Mouse (Mus musculus) liver, adult 2 months (tissue): ENCODE data around the gene Foxp1. TPM values are rescaled to one million over a fixed set of nuclear protein-coding genes. Genes with fewer than 3 reads are reported as not detected.

ENCODE experiments used
- DNase-seq: peaks from one replicate; pipeline ENCODE4 v3.0.0-alpha.2; 2011; ENCODE audit warnings: low read depth, low spot score; ENCODE audit errors: extremely low read depth
- H3K27ac ChIP-seq: fragments of 200-500 bp; replicated peaks from 2 replicates; pipeline ENCODE4 v1.5.1; 2012; ENCODE audit warnings: low read depth, mild to moderate bottlenecking, control low read depth, inconsistent platforms, low read length; ENCODE audit not compliant: insufficient read depth
- H3K27me3 ChIP-seq: fragments of 200-500 bp; 2 replicates; pipeline ENCODE4 v1.6.1; 2012; ENCODE audit warnings: mild to moderate bottlenecking, moderate library complexity, low read length, inconsistent platforms; ENCODE audit not compliant: control insufficient read depth, insufficient read depth
- H3K36me3 ChIP-seq: fragments of 200-500 bp; 2 replicates; pipeline ENCODE4 v1.6.1; 2012; ENCODE audit warnings: low read length, inconsistent platforms; ENCODE audit not compliant: control insufficient read depth, insufficient read depth
- H3K4me1 ChIP-seq: fragments of 200-500 bp; 2 replicates; pipeline ENCODE4 v1.6.1; 2011; ENCODE audit warnings: low read length; ENCODE audit not compliant: control insufficient read depth, insufficient read depth
- H3K4me3 ChIP-seq: fragments of 200-500 bp; 2 replicates; pipeline ENCODE4 v1.5.1; 2011; ENCODE audit warnings: low read depth, mild to moderate bottlenecking, control low read depth, low read length, moderate library complexity; ENCODE audit not compliant: insufficient read depth
- H3K79me2 ChIP-seq: fragments of 200-500 bp; 2 replicates; pipeline ENCODE4 v1.6.1; 2012; ENCODE audit warnings: inconsistent platforms, mild to moderate bottlenecking, low read length, moderate library complexity; ENCODE audit not compliant: control insufficient read depth, insufficient read depth
- H3K9ac ChIP-seq: fragments of 200-500 bp; 2 replicates; pipeline ENCODE4 v1.6.1; 2012; ENCODE audit warnings: low read depth, mild to moderate bottlenecking, control low read depth, inconsistent platforms, low read length
- CTCF ChIP-seq: fragments of 200-500 bp; IDR thresholded peaks from 2 replicates; pipeline ENCODE4 v1.5.1; 2011; ENCODE audit warnings: low read depth, low read length, control low read depth
- POLR2A ChIP-seq: fragments of 200-500 bp; IDR thresholded peaks from 2 replicates; pipeline ENCODE4 v1.6.1; 2011; ENCODE audit warnings: low read length, control low read depth; ENCODE audit not compliant: insufficient read depth; ENCODE audit errors: extremely low read depth
- whole genome bisulfite sequencing: fragments of 180-500 bp; shearing (Covaris S2); methylation state at CpG from one replicate; pipeline ENCODE4 v1.1.7; 2018; 5-methylcytosine and 5-hydroxymethylcytosine counted together
- polyA plus RNA-seq: library from polyadenylated mRNA; depleted of rRNA; stranded (reverse); fragments of >200 nt; gene quantifications from 2 replicates; pipeline ENCODE4 v1.2.3, GENCODE M21; 2012
- total RNA-seq: library from RNA; depleted of rRNA; stranded (reverse); fragments of >200 nt; gene quantifications from 2 replicates; pipeline ENCODE4 v1.2.3, GENCODE M21; 2014

Foxp1 gene
- total and polyA plus RNA-seq, 2 experiments = 22.7 to 24.8 TPM

GRCm38 (mm10) chr6:99200656-99201055, 321.9 kb downstream of the Foxp1 start:
- H3K9ac ChIP-seq = no peak overlapping the region

DNA sequence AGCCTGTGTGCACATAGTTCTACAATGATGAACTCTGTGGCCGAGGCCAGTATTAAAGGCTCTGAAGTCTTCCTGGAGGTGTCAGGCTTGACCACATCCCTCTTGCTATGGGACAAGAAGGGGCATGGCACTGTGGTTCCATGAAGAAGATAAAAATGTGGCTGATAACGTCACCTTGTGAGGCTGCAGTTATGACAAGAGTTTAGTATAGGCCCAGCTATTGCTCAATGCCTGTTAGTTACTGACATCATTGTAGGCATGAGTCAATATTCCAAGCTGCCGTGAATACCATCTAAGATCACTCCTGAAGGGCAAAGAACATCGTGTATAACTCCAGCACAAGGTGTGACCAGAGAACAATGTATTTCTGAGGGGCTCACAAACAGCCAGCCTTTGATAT, 323.2 kb downstream of the Foxp1 start:
- H3K36me3 ChIP-seq = no peaks in the 10 kb centered on the region
- no peak for TF ChIP-seq CTCF
- no peak for TF ChIP-seq POLR2A
- H3K4me3 ChIP-seq = no peak overlapping the region
- peaks cover 15% of the 10 kb centered on the region; the same call in 1 of the 2 replicates for H3K79me2 ChIP-seq
- WGBS = 36% methylated on average over 4 of the region's 4 CpGs
- no peak overlapping the region for H3K27ac ChIP-seq
- no peak overlapping the region for H3K9ac ChIP-seq
- peak; percentile 67 for DNase-seq
- H3K27me3 ChIP-seq = no peaks in the 10 kb centered on the region
- peaks cover 3% of the 10 kb centered on the region; the same call in 1 of the 2 replicates for H3K4me1 ChIP-seq

More at GRCm38 (mm10) chr6:99200656-99201055, 321.9 kb downstream of the Foxp1 start:
- peaks cover 3% of the 10 kb centered on the region; the same call in 1 of the 2 replicates for H3K4me1 ChIP-seq
- H3K27ac ChIP-seq = no peak overlapping the region
- H3K79me2 ChIP-seq = peaks cover 15% of the 10 kb centered on the region; the same call in 1 of the 2 replicates
- TF ChIP-seq POLR2A (no peak), CTCF (no peak)
- H3K27me3 ChIP-seq = no peaks in the 10 kb centered on the region
- WGBS = 68% methylated on average over 11 of the region's 11 CpGs
- no peak for DNase-seq
- H3K36me3 ChIP-seq = no peaks in the 10 kb centered on the region
- H3K4me3 ChIP-seq = no peak overlapping the region

DNA sequence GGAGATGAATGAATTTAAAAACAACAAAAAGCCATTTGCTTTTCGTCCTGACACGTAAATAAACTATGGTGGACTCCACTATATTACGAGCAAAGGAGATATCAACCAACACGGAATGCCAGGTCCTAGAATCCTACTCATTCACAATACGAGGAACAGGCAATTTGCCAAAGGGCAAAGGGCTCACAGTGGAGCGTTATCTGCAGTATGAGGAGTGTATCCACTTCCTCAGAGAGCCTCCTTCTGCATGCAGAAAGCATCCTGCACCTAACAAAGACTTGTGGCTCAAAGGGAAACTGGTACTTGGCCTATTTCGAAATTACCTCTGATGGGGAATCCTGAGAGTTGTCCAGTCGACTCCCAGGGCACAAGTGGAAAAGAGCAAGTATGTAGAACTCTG, 328.8 kb downstream of the Foxp1 start:
- H3K9ac ChIP-seq = no peak overlapping the region
- WGBS = 36% methylated on average over 8 of the region's 8 CpGs
- peaks cover 6% of the 10 kb centered on the region; the same call in 1 of the 2 replicates for H3K79me2 ChIP-seq
- H3K27me3 ChIP-seq = no peaks in the 10 kb centered on the region
- TF ChIP-seq POLR2A (no peak), CTCF (no peak)
- H3K36me3 ChIP-seq = no peaks in the 10 kb centered on the region
- H3K4me1 ChIP-seq = no peaks in the 10 kb centered on the region
- no peak overlapping the region for H3K4me3 ChIP-seq
- no peak overlapping the region for H3K27ac ChIP-seq
- peak; percentile 33 for DNase-seq

DNA sequence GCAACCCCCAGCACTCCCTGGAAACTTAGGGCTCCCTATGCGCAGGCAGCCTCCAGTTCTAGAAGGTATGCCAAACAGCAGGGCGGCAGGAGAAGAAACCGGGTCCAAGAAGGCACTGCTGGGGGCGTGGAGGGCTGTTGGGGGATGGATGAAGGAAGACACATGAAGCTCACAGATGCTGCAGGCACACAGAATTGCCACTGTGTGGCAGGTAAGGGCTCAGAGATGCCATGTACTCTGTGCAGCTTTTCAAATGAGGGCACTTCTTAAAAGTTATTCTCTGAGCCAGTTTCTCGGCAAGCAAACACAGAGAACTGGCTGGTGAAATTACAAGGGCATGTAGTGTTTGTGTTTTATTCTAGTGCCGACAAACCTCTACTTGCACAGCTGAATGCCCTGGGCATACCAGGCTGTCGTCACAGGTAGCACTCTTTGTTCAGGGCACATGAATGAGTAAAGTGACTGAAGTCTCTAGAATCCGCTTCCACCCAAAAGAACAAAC, 330.8 kb downstream of the Foxp1 start:
- H3K79me2 ChIP-seq = peaks cover 3% of the 10 kb centered on the region; the same call in 1 of the 2 replicates
- H3K4me3 ChIP-seq = no peak overlapping the region
- no peaks in the 10 kb centered on the region for H3K27me3 ChIP-seq
- no peak overlapping the region for H3K27ac ChIP-seq
- H3K36me3 ChIP-seq = no peaks in the 10 kb centered on the region
- DNase-seq = peak; percentile 31
- 64% methylated on average over 8 of the region's 8 CpGs for WGBS
- no peak overlapping the region for H3K9ac ChIP-seq
- peak; percentile 20; the same call in 1 of the 2 replicates for TF ChIP-seq CTCF
- no peak for TF ChIP-seq POLR2A
- no peaks in the 10 kb centered on the region for H3K4me1 ChIP-seq

GRCm38 (mm10) chr6:99191041-99191635, 331.4 kb downstream of the Foxp1 start:
- Histone ChIP-seq H3K79me2 (no peaks in the 10 kb centered on the region; the same call in 1 of the 2 replicates), H3K4me1 (no peaks in the 10 kb centered on the region), H3K27ac (no peak overlapping the region), H3K36me3 (no peaks in the 10 kb centered on the region), H3K4me3 (no peak overlapping the region), H3K9ac (no peak overlapping the region), H3K27me3 (no peaks in the 10 kb centered on the region)
- TF ChIP-seq CTCF = no peak
- no peak for TF ChIP-seq POLR2A
- DNase-seq = no peak
- 86% methylated on average over 12 of the region's 12 CpGs for WGBS

DNA sequence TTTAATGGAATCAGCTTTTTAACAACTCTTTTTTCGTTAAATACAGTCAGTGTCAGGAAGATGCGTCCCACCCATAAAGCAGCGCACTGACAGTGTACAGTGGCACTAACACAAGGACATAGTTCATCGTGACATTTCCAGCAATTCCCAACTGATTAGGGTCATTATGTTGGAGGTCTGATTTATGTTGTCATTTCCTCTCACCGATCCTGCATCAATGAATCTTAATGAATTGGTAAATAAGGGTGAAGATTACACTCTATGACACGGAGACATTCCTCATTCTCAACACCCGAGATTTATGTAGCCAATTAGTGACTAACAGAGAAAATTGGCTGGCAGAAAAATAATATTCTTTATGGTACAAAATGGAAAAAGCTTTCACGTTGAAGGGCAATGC, 332.6 kb downstream of the Foxp1 start:
- Histone ChIP-seq H3K27ac (no peak overlapping the region), H3K36me3 (no peaks in the 10 kb centered on the region), H3K79me2 (no peaks in the 10 kb centered on the region; the same call in 1 of the 2 replicates), H3K4me1 (no peaks in the 10 kb centered on the region), H3K9ac (no peak overlapping the region), H3K27me3 (no peaks in the 10 kb centered on the region), H3K4me3 (no peak overlapping the region)
- no peak for DNase-seq
- TF ChIP-seq POLR2A = no peak
- TF ChIP-seq CTCF = no peak
- WGBS = 83% methylated on average over 8 of the region's 8 CpGs
